Mouse (Mus musculus) hindbrain, embryonic 10.5 days (tissue): ENCODE data around the gene Armt1. TPM values are rescaled to one million over a fixed set of nuclear protein-coding genes. Genes with fewer than 3 reads are reported as not detected.

Experiments used
- DNase-seq: peaks from one replicate; pipeline ENCODE4 v3.0.0-alpha.2; 2017; ENCODE audit warnings: low spot score
- H3K27ac ChIP-seq: fragments of 300-500 bp; sonication (generic); 2 replicates; pipeline ENCODE4 v1.5.1; 2016; ENCODE audit warnings: mild to moderate bottlenecking, moderate library complexity
- H3K27me3 ChIP-seq: fragments of 300-500 bp; sonication (generic); 2 replicates; pipeline ENCODE4 v1.6.1; 2016; ENCODE audit warnings: mild to moderate bottlenecking; ENCODE audit not compliant: poor library complexity, insufficient read depth, severe bottlenecking
- H3K36me3 ChIP-seq: fragments of 300-500 bp; sonication (generic); 2 replicates; pipeline ENCODE4 v1.6.1; 2016; ENCODE audit warnings: mild to moderate bottlenecking, moderate library complexity
- H3K4me1 ChIP-seq: fragments of 300-500 bp; sonication (generic); replicated peaks from 2 replicates; pipeline ENCODE4 v1.6.1; 2016; ENCODE audit warnings: mild to moderate bottlenecking
- H3K4me3 ChIP-seq: fragments of 300-500 bp; sonication (generic); 2 replicates; pipeline ENCODE4 v1.5.1; 2016; ENCODE audit warnings: mild to moderate bottlenecking, moderate library complexity
- H3K9me3 ChIP-seq: fragments of 300-500 bp; sonication (generic); 2 replicates; pipeline ENCODE4 v1.6.1; 2016; ENCODE audit warnings: mild to moderate bottlenecking, moderate library complexity
- WGBS: fragments of 180-500 bp; shearing (Covaris S2); methylation state at CpG from one replicate; pipeline ENCODE4 v1.1.7; 2016; 5-methylcytosine and 5-hydroxymethylcytosine counted together
- polyA plus RNA-seq: library from polyadenylated mRNA; unstranded; fragments of >200 nt; fragmentation: Nextera tagmentation; extraction: Ambion mirVana; gene quantifications from 2 replicates; pipeline ENCODE4 v1.2.1, GENCODE M21; 2016

Armt1 gene
- polyA plus RNA-seq, 1 experiment from 2014 or later, result 27.4 TPM

DNA sequence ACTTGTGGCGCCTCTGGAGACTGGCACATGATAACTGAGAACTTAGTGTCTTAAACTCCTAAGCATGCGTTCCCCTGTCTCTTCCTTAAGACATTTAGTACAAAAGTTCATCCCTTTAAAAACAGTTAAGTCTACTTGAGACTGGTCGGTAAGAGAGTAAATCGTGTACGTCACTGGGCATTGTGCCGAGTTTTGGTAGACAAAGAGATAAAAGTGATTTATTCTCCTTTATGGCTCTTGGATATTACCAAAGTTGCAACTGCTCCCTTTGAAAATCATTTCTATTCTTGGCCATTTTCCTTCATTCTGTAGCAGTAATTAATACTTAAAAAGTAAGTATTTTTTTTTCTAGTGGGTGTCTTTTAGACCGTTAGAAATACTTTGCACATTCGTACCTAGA is 71.0 kb downstream of the Armt1 start:
- Histone ChIP-seq H3K4me3 (no peak overlapping the region), H3K27me3 (no peaks in the 10 kb centered on the region), H3K4me1 (no peaks in the 10 kb centered on the region), H3K27ac (no peak overlapping the region), H3K9me3 (no peaks in the 10 kb centered on the region), H3K36me3 (no peaks in the 10 kb centered on the region)
- no peak for DNase-seq
- WGBS, result 94% methylated on average over 8 of the region's 8 CpGs

Other genes with a start within 250 kb of the Armt1 start
- gene Akap12, start 166.1 kb upstream of the Armt1 start, polyA plus RNA-seq, result 36.4 and 45.8 TPM in 2 replicates
- gene Zbtb2, start 44.4 kb upstream of the Armt1 start, polyA plus RNA-seq, result 18.1 and 20.1 TPM in 2 replicates
- 42.8 and 49.0 TPM in 2 replicates for gene Rmnd1, start 79 bp upstream of the Armt1 start, polyA plus RNA-seq
- gene Ccdc170, start 50.0 kb downstream of the Armt1 start, polyA plus RNA-seq, result 0.06 and 0.34 TPM in 2 replicates
- gene Esr1, start 179.1 kb downstream of the Armt1 start, polyA plus RNA-seq, result 0.08 TPM in 1 of 2 replicates, not detected in the other